Mouse (Mus musculus) frontal cortex, postnatal 14 days (tissue): ENCODE data around the gene Srcin1.
A peak's percentile ranks its signal among the peaks of the same experiment; 100 is the strongest.

Experiments
- DNase-seq, 2 experiments: peaks; one replicate each; pipeline ENCODE4 v3.0.0; 2022; ENCODE audit warnings: low spot score in 2 of 2

Srcin1 gene

GRCm38 (mm10) chr11:97556569-97557408 is 19.2 kb downstream of the Srcin1 start:
- DNase-seq, result peak; percentile 71 to 78

GRCm38 (mm10) chr11:97555144-97555543 is 20.8 kb downstream of the Srcin1 start:
- DNase-seq, result no peak

- no peak for DNase-seq
Measured at GRCm38 (mm10) chr11:97552151-97552550, 23.8 kb downstream of the Srcin1 start.

- no peak for DNase-seq
Measured at GRCm38 (mm10) chr11:97548757-97549156, 27.2 kb downstream of the Srcin1 start.

- DNase-seq, result no peak
Measured at GRCm38 (mm10) chr11:97547957-97548706, 27.9 kb downstream of the Srcin1 start.

GRCm38 (mm10) chr11:97546804-97547411 is 29.1 kb downstream of the Srcin1 start:
- DNase-seq, result no peak

GRCm38 (mm10) chr11:97545808-97546560 is 30.0 kb downstream of the Srcin1 start:
- no peak for DNase-seq

GRCm38 (mm10) chr11:97543883-97544282 is 32.1 kb downstream of the Srcin1 start:
- no peak for DNase-seq

- no peak for DNase-seq
Measured at GRCm38 (mm10) chr11:97543181-97543733, 32.7 kb downstream of the Srcin1 start.

- DNase-seq, result no peak
Measured at GRCm38 (mm10) chr11:97542171-97543150, 33.5 kb downstream of the Srcin1 start.

- DNase-seq, result no peak
Measured at GRCm38 (mm10) chr11:97540604-97541003, 35.4 kb downstream of the Srcin1 start.

- DNase-seq, result no peak
Measured at GRCm38 (mm10) chr11:97540136-97540535, 35.9 kb downstream of the Srcin1 start.

- DNase-seq, result no peak
Measured at GRCm38 (mm10) chr11:97539622-97540021, 36.4 kb downstream of the Srcin1 start.

- no peak for DNase-seq
Measured at GRCm38 (mm10) chr11:97537580-97538089, 38.4 kb downstream of the Srcin1 start.

- no peak for DNase-seq
Measured at GRCm38 (mm10) chr11:97536835-97537579, 39.0 kb downstream of the Srcin1 start.

GRCm38 (mm10) chr11:97536083-97536747 is 39.8 kb downstream of the Srcin1 start:
- DNase-seq, result no peak

GRCm38 (mm10) chr11:97535660-97536059 is 40.3 kb downstream of the Srcin1 start:
- no peak for DNase-seq

- DNase-seq, result no peak
Measured at GRCm38 (mm10) chr11:97535308-97535630, 40.7 kb downstream of the Srcin1 start.
